Mouse (Mus musculus) spleen, postnatal 0 days (tissue): ENCODE measurements around the gene A030014E15Rik. TPM values are rescaled to one million over a fixed set of nuclear protein-coding genes. Genes with fewer than 3 reads are reported as not detected.

Experiments
- polyA plus RNA-seq: library from polyadenylated mRNA; unstranded; fragments of >200 nt; fragmentation: Nextera tagmentation; extraction: Ambion mirVana; gene quantifications from 2 replicates; pipeline ENCODE4 v1.2.1, GENCODE M21; 2015

A030014E15Rik gene
- polyA plus RNA-seq, result not detected in 2 replicates

GRCm38 (mm10) chr1:82924650-82925049 is at the start of gene A030014E15Rik:
Gene A030014E15Rik (plus strand): TSS chr1:82924917.

GRCm38 (mm10) chr1:82913025-82913424 is 11.7 kb upstream of the A030014E15Rik start, which contains the start of gene A030005L19Rik:
Gene A030005L19Rik (plus strand): TSS chr1:82913325.

GRCm38 (mm10) chr1:82931326-82931725 is 6.6 kb downstream of the A030014E15Rik start, which contains the start of gene Gm6217:
Gene Gm6217 (minus strand): TSS chr1:82931399.

GRCm38 (mm10) chr1:82943295-82943694 is 18.6 kb downstream of the A030014E15Rik start, which contains the start of gene A030003K21Rik:
Gene A030003K21Rik (minus strand): TSS chr1:82943388.

GRCm38 (mm10) chr1:82955913-82956312 is 31.2 kb downstream of the A030014E15Rik start, which contains the start of gene Gm7544:
Gene Gm7544 (minus strand): TSS chr1:82956013.

GRCm38 (mm10) chr1:82959870-82960385 is 35.2 kb downstream of the A030014E15Rik start, which contains the start of gene Gm47955:
Gene Gm47955 (plus strand): TSS chr1:82960286.

Other genes with a start within 250 kb of the A030014E15Rik start
- gene Mff, start 200.0 kb upstream of the A030014E15Rik start, polyA plus RNA-seq, result 185 and 195 TPM in 2 replicates
- gene Tm4sf20, start 156.5 kb upstream of the A030014E15Rik start, polyA plus RNA-seq, result 0.26 TPM in 1 of 2 replicates, not detected in the other
- gene Gm47791, start 153.7 kb upstream of the A030014E15Rik start, polyA plus RNA-seq, result not detected in 2 replicates
- gene Agfg1, start 85.4 kb upstream of the A030014E15Rik start, polyA plus RNA-seq, result 25.4 and 30.3 TPM in 2 replicates
- 0.31 and 0.55 TPM in 2 replicates for gene A030005L19Rik, start 11.6 kb upstream of the A030014E15Rik start, polyA plus RNA-seq
- not detected in 2 replicates for gene Gm6217, start 6.5 kb downstream of the A030014E15Rik start, polyA plus RNA-seq
- gene A030003K21Rik, start 18.5 kb downstream of the A030014E15Rik start, polyA plus RNA-seq, result not detected in 2 replicates
- not detected in 2 replicates for gene Gm7544, start 31.1 kb downstream of the A030014E15Rik start, polyA plus RNA-seq
- not detected in 2 replicates for gene Gm47955, start 35.4 kb downstream of the A030014E15Rik start, polyA plus RNA-seq
- not detected in 2 replicates for gene Gm47959, start 75.6 kb downstream of the A030014E15Rik start, polyA plus RNA-seq
- gene Slc19a3, start 113.5 kb downstream of the A030014E15Rik start, polyA plus RNA-seq, result 0.06 TPM in 2 replicates
- gene Krtap28-10, start 117.6 kb downstream of the A030014E15Rik start, polyA plus RNA-seq, result not detected in 2 replicates
- not detected in 2 replicates for gene Gm47969, start 120.0 kb downstream of the A030014E15Rik start, polyA plus RNA-seq
- gene A030005K14Rik, start 134.5 kb downstream of the A030014E15Rik start, polyA plus RNA-seq, result not detected in 2 replicates
- gene Krtap28-13, start 136.0 kb downstream of the A030014E15Rik start, polyA plus RNA-seq, result not detected in 2 replicates
- not detected in 2 replicates for gene Ccl20, start 191.8 kb downstream of the A030014E15Rik start, polyA plus RNA-seq
- not detected in 2 replicates for gene Daw1, start 234.8 kb downstream of the A030014E15Rik start, polyA plus RNA-seq